ENCODE assay signal across 9 mouse cellular contexts in genomic region chr17:28391568-28392432, GRCm38 (mm10). TPM values are rescaled to one million over a fixed set of nuclear protein-coding genes. Genes with fewer than 3 reads are reported as not detected.
DNase-seq lines count a peak whose midpoint lies in the region; ATAC-seq lines count a peak whose summit lies in the region.
"Had no signal": no experiment of that assay in that cellular context is flagged by ENCODE, and none has a peak within 500 bp of the region (broad histone marks: within the 10 kb centered on the region; RNA-seq: fewer than 3 reads in every experiment).

No protein-coding gene starts in this region.

- H3K36me3 ChIP-seq in heart, embryonic 13.5 days = no peaks in the 10 kb centered on the region
- H3K36me3 ChIP-seq in limb, embryonic 12.5 days = 0 out of 2 replicates have a peak, but pooled peaks cover 3% of the 10 kb centered on the region
- no peaks in the 10 kb centered on the region for H3K36me3 ChIP-seq in stomach, embryonic 15.5 days

- H3K4me2 ChIP-seq in heart, embryonic 13.5 days = peak overlapping the region; percentile 61
- peak overlapping the region; percentile 49 for H3K4me2 ChIP-seq in limb, embryonic 12.5 days
- H3K4me2 ChIP-seq in stomach, embryonic 15.5 days = peak overlapping the region; percentile 16; the same call in 1 of the 2 replicates

- ATAC-seq in heart, embryonic 13.5 days (ENCODE audit: extremely low read depth, insufficient number of reproducible peaks, low FRiP score, low TSS enrichment) = no peak
- no peak for ATAC-seq in limb, embryonic 12.5 days (ENCODE audit: insufficient number of reproducible peaks, insufficient read depth, low FRiP score, low TSS enrichment, low read depth)
- no peak; the same call in 1 of the 2 replicates for ATAC-seq in stomach, embryonic 15.5 days (ENCODE audit: insufficient read depth, low FRiP score, low read depth)

- H3K9ac ChIP-seq in heart, embryonic 13.5 days = peak overlapping the region; percentile 48
- peak overlapping the region; percentile 42 for H3K9ac ChIP-seq in limb, embryonic 12.5 days (replicated peaks)
- H3K9ac ChIP-seq in stomach, embryonic 15.5 days = no peak overlapping the region

- 8% methylated on average over 21 of the region's 25 CpGs for WGBS in heart, embryonic 13.5 days
- 7% methylated on average over 25 of the region's 25 CpGs for WGBS in limb, embryonic 12.5 days
- 12% methylated on average over 21 of the region's 25 CpGs for WGBS in stomach, embryonic 15.5 days

- peak overlapping the region; percentile 26 for H3K4me3 ChIP-seq in heart, embryonic 13.5 days
- H3K4me3 ChIP-seq in limb, embryonic 12.5 days (replicated peaks) = 0 out of 2 replicates have a peak overlapping the region, but pooled peaks have one; percentile 6
- H3K4me3 ChIP-seq in stomach, embryonic 15.5 days (replicated peaks) = no peak overlapping the region

- peaks cover 7% of the 10 kb centered on the region for H3K4me1 ChIP-seq in heart, embryonic 13.5 days
- peaks cover 27% of the 10 kb centered on the region for H3K4me1 ChIP-seq in limb, embryonic 12.5 days (replicated peaks)
- 0 out of 2 replicates have a peak, but pooled peaks cover 3% of the 10 kb centered on the region for H3K4me1 ChIP-seq in stomach, embryonic 15.5 days

- H3K27me3 ChIP-seq in heart, embryonic 13.5 days (replicated peaks) = peaks cover 40% of the 10 kb centered on the region
- H3K27me3 ChIP-seq in limb, embryonic 12.5 days = peaks cover 33% of the 10 kb centered on the region
- H3K27me3 ChIP-seq in stomach, embryonic 15.5 days (replicated peaks) = 0 out of 2 replicates have a peak, but pooled peaks cover under 1% of the 10 kb centered on the region
- H3K27me3 ChIP-seq: CH12.LX had no signal

- H3K9me3 ChIP-seq in heart, embryonic 13.5 days = no peaks in the 10 kb centered on the region
- 0 out of 2 replicates have a peak, but pooled peaks cover 7% of the 10 kb centered on the region for H3K9me3 ChIP-seq in limb, embryonic 12.5 days
- no peaks in the 10 kb centered on the region for H3K9me3 ChIP-seq in stomach, embryonic 15.5 days

- no peak overlapping the region for H3K27ac ChIP-seq in heart, embryonic 13.5 days (replicated peaks)
- H3K27ac ChIP-seq in limb, embryonic 12.5 days = peak overlapping the region; percentile 53; the same call in 1 of the 2 replicates
- H3K27ac ChIP-seq in stomach, embryonic 15.5 days = no peak overlapping the region

- DNase-seq in heart, adult 8-10 months (ENCODE audit: low spot score) = no peak
- peak; percentile 32 for DNase-seq in retina, postnatal 1 day
- no peak for DNase-seq in retina, embryonic 14.5 days (ENCODE audit: low spot score)
- DNase-seq in cerebellum, adult 9-10 months = no peak
- DNase-seq in thymus, postnatal 25 days = no peak

RNA-seq across cellular contexts. Expression of gene Tulp1, which starts 26.8 kb away (rescaled TPM):
- 4.1 TPM in 2 replicates for polyA plus RNA-seq in heart, embryonic 13.5 days (2015; fragmentation: Nextera tagmentation; extraction: Ambion mirVana)
- total RNA-seq in heart, adult 8-10 months (2022) = not detected
- polyA plus RNA-seq in limb, embryonic 12.5 days (2016; fragmentation: Nextera tagmentation; extraction: Ambion mirVana) = 6.3 and 8.6 TPM in 2 replicates
- polyA plus RNA-seq in stomach, embryonic 15.5 days (2015; fragmentation: Nextera tagmentation; extraction: Ambion mirVana) = 4.2 and 5.0 TPM in 2 replicates
- total RNA-seq: CH12.LX had no signal

RNA-seq across cellular contexts. Expression of gene Tead3, which starts 41.2 kb away (rescaled TPM):
- polyA plus RNA-seq in heart, embryonic 13.5 days (2015; fragmentation: Nextera tagmentation; extraction: Ambion mirVana) = 5.9 and 7.3 TPM in 2 replicates
- total RNA-seq in heart, adult 8-10 months (2022) = 10 to 100 TPM in 3 of 4 experiments, 1 to 10 TPM in 1; 8.4 to 15.6 (median 11.7) TPM
- polyA plus RNA-seq in limb, embryonic 12.5 days (2016; fragmentation: Nextera tagmentation; extraction: Ambion mirVana) = 11.3 and 13.2 TPM in 2 replicates
- polyA plus RNA-seq in stomach, embryonic 15.5 days (2015; fragmentation: Nextera tagmentation; extraction: Ambion mirVana) = 11.5 and 12.0 TPM in 2 replicates
